Mouse (Mus musculus) left cerebral cortex, adult 8-10 months (tissue): Measurements from ENCODE around the gene Mlxip. TPM values are rescaled to one million over a fixed set of nuclear protein-coding genes. Genes with fewer than 3 reads are reported as not detected.

ENCODE experiments used
- DNase-seq, 2 experiments: peaks; one replicate each; pipeline ENCODE4 v3.0.0; 2022; ENCODE audit warnings: low spot score in 2 of 2
- total RNA-seq, 4 experiments: library from RNA; stranded (reverse); gene quantifications; 2 replicates each; pipeline ENCODE4 v1.2.4; 2022

The Mlxip gene
- total RNA-seq = 10 to 100 TPM; 12.7 to 16.3 (median 14.7) TPM

GRCm38 (mm10) chr5:123394303-123394956 is at the start of gene Mlxip:
Gene Mlxip (plus strand): TSS chr5:123394798.
- peak; percentile 77 to 87 for DNase-seq

DNA sequence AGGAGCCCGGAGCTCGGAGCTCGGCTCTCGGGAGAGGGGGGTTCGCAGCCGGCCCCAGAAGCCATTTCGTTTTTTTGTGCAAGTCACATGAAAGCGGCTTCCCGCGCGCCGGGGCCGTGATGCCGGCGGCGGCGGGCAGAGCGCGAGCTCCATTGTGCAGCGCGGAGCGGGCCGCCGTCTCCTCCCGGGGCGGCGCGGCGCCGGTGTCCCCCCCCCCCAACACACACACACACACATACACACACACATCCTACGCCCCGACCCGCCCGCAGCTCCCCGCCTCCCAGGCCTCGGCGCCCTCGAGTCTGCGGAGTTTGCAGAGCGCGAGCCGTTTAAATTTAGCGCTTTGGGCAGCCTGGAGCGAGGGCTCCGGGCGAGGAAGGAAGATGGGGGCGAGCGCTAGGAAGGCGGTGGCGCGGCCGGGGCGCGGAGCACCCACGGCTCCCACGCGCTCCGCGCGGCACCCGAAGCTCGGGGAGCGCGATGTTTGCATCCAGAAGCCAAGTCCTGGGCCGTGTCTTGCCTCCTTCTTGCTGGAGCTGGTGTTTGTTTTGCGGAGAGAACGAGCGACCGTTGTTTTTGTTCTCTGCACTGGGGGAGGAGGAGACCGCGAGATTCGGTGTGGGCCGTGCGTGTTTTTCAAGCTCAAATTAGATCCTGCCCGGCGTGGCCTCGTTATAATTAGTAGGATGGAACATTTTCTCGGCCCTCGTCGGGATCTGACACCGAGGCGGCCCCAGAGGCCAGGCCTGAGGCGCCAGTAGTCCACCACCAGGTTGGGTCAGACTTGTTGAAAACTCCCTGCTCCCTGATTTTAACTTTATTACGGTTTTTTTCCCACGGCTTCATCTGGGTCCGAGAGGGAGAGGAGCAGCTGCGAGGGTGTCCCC is 49.4 kb upstream of the Mlxip start:
- DNase-seq = peak; percentile 44 to 49

DNA sequence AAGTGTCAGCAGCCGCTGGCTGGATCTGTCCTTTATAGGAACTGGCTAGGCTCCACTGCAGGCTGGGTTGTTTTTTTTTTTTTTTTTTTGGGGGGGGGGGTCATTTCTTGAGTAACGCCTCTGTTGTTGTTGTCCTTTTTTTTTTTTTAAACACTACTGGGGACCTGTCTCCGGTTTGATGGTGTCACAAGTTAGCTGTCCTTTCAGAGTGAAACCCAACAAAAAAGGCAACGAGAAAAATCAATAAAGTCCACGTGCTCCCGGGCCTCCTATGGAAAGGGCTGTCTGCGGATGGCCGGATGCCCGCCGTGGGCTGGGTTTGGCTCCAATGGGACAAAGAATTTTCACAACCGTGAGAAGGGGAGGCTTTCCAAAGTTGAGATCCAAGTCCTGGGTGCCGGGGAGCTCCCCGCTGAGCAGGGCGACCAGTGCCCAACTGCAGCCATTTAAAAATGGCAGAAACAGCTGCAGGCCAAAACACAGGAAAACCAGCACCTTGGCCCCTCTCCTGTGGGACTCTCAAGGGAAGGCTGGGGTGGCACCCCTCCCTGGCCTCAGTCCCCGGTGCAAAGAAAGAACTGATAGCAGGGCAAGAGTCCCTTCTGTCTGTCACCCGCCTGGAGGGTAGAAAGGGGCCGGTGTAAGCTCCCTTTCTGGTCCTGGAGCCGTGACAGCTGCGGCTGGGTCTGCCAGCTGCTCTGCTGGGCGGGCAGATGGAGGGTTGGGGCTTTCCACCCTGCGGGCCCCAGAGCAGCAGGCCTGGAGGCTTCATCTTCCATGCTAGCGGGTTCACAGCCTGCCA is 48.5 kb upstream of the Mlxip start:
- peak in 1 of 2 experiments; percentile 62 for DNase-seq

DNA sequence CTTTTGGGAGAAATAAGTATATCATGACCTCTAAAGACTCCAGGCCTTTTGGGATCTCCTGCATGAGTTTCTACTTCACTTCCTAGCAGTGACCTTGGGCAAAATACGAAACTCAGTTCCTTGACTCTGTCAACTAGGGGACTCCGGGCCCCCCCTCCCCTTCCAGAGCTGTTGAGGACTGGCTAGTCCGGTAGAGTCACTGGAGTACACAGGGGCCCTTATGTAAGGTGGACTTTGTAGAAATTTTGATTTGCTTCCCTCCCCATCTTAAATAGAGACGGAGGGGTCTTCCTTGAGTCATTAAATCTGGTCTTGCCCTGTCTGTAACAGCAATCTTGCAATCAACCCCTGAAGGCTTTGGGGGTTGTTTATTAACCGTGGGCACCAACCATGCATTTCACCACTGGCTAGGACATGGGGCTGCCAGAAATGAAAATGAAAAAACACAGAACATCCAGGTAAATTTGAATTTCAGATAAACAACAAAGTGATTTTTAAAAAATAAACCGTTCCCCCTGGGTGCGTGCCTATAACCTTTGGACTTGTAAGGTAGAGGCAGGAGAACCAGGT is 47.8 kb upstream of the Mlxip start:
- DNase-seq = no peak

GRCm38 (mm10) chr5:123347985-123348384 is 46.6 kb upstream of the Mlxip start:
- DNase-seq = no peak

- no peak for DNase-seq
Measured at GRCm38 (mm10) chr5:123350386-123350785, 44.2 kb upstream of the Mlxip start.

DNA sequence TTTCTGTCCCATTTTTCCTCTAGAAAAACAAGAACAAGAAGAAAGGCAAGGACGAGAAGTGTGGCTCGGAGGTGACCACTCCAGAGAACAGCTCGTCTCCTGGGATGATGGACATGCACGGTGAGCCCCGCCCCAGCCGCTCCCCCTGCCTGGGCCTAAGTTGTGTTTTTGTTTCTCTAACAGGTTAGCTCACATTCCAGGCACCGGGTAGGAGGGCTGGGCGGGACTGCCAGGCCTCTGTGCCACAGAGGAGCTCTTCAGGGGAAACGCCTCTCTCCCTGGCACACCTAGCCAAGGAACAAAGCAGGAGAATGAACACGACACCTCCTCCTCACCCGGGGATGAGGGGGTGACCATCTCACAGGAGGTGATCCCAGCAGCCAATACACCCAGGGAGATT is 38.7 kb upstream of the Mlxip start:
- DNase-seq = no peak

DNA sequence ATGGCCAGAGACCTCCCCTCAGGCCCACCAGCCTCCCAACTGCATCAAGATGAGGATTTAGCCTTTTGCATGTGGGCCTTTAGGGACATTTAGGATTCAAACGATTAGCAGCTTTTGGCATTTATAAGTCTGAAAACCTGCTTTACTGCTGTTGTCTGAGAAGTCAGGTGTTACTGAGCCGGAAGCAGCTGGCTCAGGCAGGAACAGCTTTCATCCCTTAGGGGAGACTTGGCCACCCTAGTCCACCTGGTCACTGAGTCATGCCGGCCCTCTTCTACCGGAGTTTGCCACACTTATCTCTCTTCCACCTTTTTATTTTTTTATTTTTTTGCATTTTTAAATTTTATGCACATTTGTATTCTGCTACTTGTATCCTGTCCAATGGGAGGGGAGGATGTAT is 37.3 kb upstream of the Mlxip start:
- DNase-seq = no peak

DNA sequence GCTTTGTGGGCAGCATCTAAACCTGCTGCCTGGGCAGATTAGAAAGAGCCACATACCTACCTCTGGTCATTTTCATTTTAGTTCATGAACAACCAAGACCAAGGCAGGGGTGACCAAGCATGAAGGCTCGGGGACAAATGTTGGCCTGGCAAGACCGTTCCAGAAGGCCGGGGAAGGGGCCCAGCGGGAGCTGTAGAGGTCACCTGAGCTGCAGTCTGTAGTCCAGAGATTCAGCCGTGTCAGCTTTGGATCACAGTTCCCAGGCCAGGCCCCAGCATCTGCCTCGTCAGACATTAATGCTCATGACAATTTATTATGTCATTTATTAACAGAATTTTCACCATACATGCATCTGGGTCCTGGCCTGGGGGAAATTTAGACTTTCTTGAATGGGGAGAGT is 35.2 kb upstream of the Mlxip start:
- no peak for DNase-seq

GRCm38 (mm10) chr5:123362911-123363310 is 31.7 kb upstream of the Mlxip start:
- DNase-seq = no peak

GRCm38 (mm10) chr5:123364302-123364971 is 30.2 kb upstream of the Mlxip start:
- DNase-seq = no peak

- no peak for DNase-seq
Measured at GRCm38 (mm10) chr5:123368869-123369488, 25.6 kb upstream of the Mlxip start.

DNA sequence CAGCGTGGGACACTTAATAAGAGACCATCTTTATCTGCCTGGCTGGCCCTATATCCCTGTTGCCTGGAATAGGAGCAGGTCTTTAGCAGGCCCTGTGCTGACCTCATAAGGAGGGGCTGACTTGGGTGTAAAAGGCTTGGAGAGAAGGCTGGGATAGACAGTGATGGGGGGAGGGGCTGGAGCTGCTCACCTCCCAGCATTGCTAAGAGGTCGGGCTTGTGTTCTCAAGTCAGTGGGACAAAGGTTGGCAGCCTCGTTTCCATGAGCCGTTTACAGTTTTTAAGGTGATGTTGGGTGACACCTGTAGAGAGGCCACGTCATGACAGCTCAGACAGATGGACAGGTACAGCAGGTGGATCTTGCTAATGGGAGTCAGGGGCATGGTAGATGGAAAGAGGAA is 24.5 kb upstream of the Mlxip start:
- no peak for DNase-seq

DNA sequence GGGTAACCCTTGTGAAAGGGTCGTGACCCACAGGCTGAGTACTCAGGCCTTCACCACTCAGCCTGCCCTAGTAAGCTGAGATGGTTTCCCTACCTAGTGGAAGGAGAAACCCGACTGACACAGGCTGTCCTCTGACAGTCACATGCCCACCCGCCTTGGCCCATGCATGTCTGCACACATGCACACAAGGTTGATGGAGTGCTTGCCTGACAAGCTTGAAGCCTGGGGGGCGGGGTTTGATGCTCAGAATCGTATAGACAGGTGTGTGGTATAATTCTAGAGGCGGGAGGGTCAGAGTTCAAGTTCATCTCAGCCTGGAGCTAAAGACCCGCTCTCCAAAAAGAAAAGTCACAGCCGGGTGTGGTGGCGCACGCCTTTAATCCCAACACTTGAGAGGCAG is 19.3 kb upstream of the Mlxip start:
- DNase-seq = no peak

GRCm38 (mm10) chr5:123375793-123376452 is 18.7 kb upstream of the Mlxip start:
- no peak for DNase-seq

GRCm38 (mm10) chr5:123376569-123376968 is 18.0 kb upstream of the Mlxip start:
- DNase-seq = peak in 1 of 2 experiments; percentile 55

DNA sequence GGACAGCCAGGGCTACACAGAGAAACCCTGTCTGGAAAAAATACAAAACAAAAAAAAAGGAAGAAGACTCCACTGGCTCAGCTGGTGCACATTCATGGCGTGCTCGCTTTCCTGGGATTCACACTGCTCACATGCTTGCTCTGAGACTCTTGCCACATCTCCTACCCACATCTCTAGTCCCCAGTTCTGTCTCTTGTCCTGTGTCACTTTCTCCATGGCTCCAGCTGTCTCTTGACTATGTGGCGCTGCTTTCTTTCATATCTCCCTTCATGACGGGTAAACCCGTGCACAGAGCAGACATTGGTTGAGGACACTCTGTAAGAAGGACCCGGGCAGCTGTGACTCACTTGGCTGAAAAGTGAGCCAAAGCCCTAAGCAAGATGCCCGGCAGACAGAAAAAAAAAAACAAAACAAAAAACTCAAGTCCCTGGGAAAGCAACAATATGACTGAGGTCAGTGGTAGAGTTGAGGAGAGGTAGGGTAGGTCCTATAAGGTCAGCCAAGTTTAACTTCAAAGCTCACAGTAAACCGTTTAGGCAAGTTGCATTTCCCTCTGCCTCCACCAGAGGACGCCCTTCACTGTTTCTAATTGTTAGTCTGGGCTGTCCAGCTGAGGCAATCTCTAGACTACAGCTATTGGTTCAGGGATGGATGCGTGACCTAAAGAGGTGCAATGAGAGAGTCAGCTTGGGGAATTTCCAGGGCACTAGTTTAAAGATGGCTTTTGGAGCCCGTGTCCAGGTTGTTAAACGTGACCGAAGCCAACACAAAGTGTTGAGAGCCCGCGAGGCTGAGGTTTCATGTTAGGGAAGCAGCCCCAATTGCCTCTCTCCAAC is 17.3 kb upstream of the Mlxip start:
- peak; percentile 54 to 75 for DNase-seq

DNA sequence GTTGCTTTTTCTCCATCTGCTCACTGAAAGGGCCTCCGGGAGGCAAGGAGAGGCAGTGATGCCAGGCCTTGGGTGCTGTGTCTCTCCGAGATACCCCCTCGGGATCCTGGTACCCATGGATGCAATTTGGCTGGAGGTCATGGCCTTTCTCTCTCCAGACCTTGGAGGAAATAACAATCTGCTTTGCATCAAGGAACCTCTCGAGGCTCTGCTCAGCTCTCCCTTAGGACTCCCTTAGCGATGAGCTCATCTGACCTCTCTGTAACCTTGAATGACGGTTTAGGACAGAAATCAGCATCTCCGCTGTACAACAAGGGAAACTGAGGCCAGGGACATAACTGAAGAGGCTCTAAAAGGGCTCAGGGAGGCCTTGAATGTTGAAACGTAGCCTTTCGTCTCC is 15.9 kb upstream of the Mlxip start:
- DNase-seq = no peak

- no peak for DNase-seq
Measured at GRCm38 (mm10) chr5:123379504-123379931, 15.1 kb upstream of the Mlxip start.
